Mouse (Mus musculus) liver, embryonic 15.5 days (tissue): ENCODE results near the gene Ly6g5c. TPM values are rescaled to one million over a fixed set of nuclear protein-coding genes. Genes with fewer than 3 reads are reported as not detected.

ENCODE experiments used
- ATAC-seq: fragments of 200-750 bp; cut with Nextera tagmentation; 2 replicates; pipeline ENCODE4 v1.8.0; 2017; ENCODE audit warnings: moderate number of reproducible peaks, mild to moderate bottlenecking, moderate library complexity; ENCODE audit not compliant: insufficient read depth
- H3K27ac ChIP-seq: fragments of 300-500 bp; sonication (generic); replicated peaks from 2 replicates; pipeline ENCODE4 v1.5.1; 2015; ENCODE audit warnings: mild to moderate bottlenecking, inconsistent platforms
- H3K27me3 ChIP-seq: fragments of 300-500 bp; sonication (generic); 2 replicates; pipeline ENCODE4 v1.6.1; 2015; ENCODE audit warnings: mild to moderate bottlenecking, inconsistent platforms
- H3K36me3 ChIP-seq: fragments of 300-500 bp; sonication (generic); replicated peaks from 2 replicates; pipeline ENCODE4 v1.6.1; 2015; ENCODE audit warnings: moderate library complexity, mild to moderate bottlenecking, inconsistent platforms
- H3K4me1 ChIP-seq: fragments of 300-500 bp; sonication (generic); replicated peaks from 2 replicates; pipeline ENCODE4 v1.6.1; 2015; ENCODE audit warnings: inconsistent platforms
- H3K4me2 ChIP-seq: fragments of 300-500 bp; sonication (generic); 2 replicates; pipeline ENCODE4 v1.6.1; 2015; ENCODE audit warnings: moderate library complexity, mild to moderate bottlenecking, inconsistent platforms
- H3K4me3 ChIP-seq: fragments of 300-500 bp; sonication (generic); replicated peaks from 2 replicates; pipeline ENCODE4 v1.5.1; 2015; ENCODE audit warnings: mild to moderate bottlenecking, inconsistent platforms
- H3K9ac ChIP-seq: fragments of 300-500 bp; sonication (generic); 2 replicates; pipeline ENCODE4 v1.6.1; 2015; ENCODE audit warnings: moderate library complexity, mild to moderate bottlenecking, inconsistent platforms
- H3K9me3 ChIP-seq: fragments of 300-500 bp; sonication (generic); replicated peaks from 2 replicates; pipeline ENCODE4 v1.6.1; 2016; ENCODE audit warnings: inconsistent platforms
- WGBS: fragments of 180-500 bp; shearing (Covaris S2); methylation state at CpG from one replicate; pipeline ENCODE4 v1.1.7; 2015; ENCODE audit warnings: mixed read lengths; ENCODE audit not compliant: insufficient replicate concordance; 5-methylcytosine and 5-hydroxymethylcytosine counted together
- polyA plus RNA-seq: library from polyadenylated mRNA; unstranded; fragments of >200 nt; fragmentation: Nextera tagmentation; extraction: Ambion mirVana; gene quantifications from 2 replicates; pipeline ENCODE4 v1.2.1, GENCODE M21; 2015

Gene Ly6g5c
- not detected in 2 replicates for polyA plus RNA-seq

DNA sequence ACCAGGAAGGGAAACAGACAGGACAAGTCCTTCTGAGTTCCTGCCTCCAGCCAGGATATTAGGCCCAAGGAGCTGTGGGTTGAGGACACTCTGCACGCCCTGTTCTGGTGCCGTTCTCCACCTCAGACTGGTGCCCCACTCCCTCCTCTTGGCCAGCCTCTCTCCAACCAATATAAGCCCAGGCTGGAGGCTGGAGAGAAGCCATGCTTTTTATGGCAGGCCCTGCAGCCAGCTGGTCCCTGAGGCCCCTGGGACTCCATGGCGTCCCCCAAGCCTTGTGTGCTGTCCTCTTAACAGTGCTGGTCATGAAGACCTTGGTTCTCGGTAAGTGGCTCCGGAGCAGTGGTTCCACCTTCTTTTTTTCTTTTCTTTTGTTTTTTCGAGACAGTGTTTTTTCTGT is at the start of gene Ly6g5c:
Ly6g5c (plus strand) TSS at position 183 of the 400 bp plus-strand sequence.
- 77% methylated on average over 6 of the region's 6 CpGs for WGBS
- Histone ChIP-seq H3K9ac (no peak within 1 kb of the TSS), H3K36me3 (peaks cover 4% of the 10 kb centered on the region; the same call in 1 of the 2 replicates), H3K27ac (no peak within 1 kb of the TSS), H3K4me3 (no peak within 1 kb of the TSS), H3K4me1 (peaks cover 33% of the 10 kb centered on the region), H3K27me3 (0 out of 2 replicates have a peak, but pooled peaks cover 4% of the 10 kb centered on the region), H3K9me3 (no peaks in the 10 kb centered on the region), H3K4me2 (no peak within 1 kb of the TSS)
- ATAC-seq, result no peak

DNA sequence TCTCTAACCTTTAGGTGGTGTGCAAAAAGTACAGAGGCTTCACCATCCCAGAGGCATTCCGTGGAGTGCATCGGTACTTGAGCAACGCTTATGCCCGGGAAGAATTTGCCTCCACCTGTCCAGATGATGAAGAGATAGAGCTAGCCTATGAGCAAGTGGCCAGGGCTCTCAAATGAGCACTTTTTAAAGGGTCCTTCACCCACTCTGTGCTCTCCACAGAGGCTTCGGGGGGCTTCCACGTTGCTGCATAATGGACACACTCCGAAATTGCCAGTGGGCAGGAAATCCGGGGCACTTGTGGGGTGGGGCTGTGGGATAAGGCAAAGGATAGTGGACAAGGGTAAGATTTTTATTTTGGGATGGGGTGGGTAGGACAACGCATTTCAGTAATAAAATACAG is 49.8 kb upstream of the Ly6g5c start:
- Histone ChIP-seq H3K4me2 (peak overlapping the region; percentile 88), H3K27me3 (peaks cover 24% of the 10 kb centered on the region), H3K9me3 (no peaks in the 10 kb centered on the region), H3K9ac (no peak overlapping the region), H3K36me3 (peaks cover 51% of the 10 kb centered on the region), H3K4me3 (no peak overlapping the region), H3K27ac (no peak overlapping the region), H3K4me1 (peaks cover 59% of the 10 kb centered on the region)
- no peak for ATAC-seq
- 65% methylated on average over 9 of the region's 9 CpGs for WGBS

DNA sequence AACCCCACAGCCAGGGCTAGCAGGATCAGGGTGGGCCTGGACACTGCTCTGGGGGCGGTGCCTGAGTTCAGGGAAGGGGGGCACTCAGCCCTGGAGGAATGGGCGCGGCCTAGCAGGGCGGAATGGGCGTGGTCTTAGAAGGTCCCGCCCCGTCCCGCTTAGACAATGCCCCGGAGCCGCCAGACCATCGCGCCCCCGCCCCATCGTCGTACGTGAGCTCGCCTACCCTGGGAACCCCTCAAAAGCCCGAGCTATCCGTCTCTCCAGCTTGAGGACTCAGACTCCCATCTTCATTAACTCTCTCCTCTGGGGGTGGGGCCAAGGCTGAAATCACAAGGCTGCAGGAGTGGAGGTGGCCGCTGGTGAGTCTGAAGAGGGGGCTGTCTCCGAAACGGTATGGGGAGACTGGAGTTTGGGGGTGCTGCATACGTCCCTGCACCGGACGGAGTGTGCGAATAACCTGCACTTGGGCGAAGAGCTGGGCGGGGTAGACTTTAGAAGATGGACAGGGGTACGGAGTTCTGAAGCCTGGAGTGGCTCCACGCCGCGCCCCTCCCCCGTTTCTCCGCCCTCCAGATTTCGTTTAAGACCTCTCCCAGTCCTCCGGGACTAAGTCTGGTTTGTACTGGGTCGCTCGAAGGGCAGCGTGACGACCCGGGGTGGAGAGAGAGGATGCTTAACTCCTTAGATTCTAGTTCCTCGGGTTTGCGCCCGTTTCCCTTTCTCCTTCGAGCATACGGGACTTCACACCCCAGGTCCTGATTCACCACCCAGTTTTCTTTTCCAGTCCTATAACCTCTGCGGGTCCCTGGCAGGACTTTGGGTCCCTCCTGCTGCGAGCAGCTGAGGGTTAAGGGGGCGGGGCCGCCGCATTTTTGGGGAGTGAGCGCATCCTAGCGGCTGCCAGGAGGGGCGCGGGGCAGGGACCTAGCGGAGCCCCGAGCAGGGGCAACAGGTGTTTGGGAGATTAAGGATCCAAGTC is 48.9 kb upstream of the Ly6g5c start, which contains the start of gene Ddah2:
Ddah2 (plus strand) TSS at position 125 of the 982 bp plus-strand sequence.
- ATAC-seq, result peak; percentile 69
- Histone ChIP-seq H3K4me1 (peaks cover 58% of the 10 kb centered on the region), H3K27me3 (peaks cover 33% of the 10 kb centered on the region), H3K4me3 (peak within 1 kb of the TSS; percentile 58), H3K36me3 (peaks cover 42% of the 10 kb centered on the region), H3K4me2 (peak within 1 kb of the TSS; percentile 88), H3K27ac (peak within 1 kb of the TSS; percentile 43; the same call in 1 of the 2 replicates), H3K9ac (peak within 1 kb of the TSS; percentile 26; the same call in 1 of the 2 replicates), H3K9me3 (no peaks in the 10 kb centered on the region)
- WGBS, result under 1% methylated on average over 57 of the region's 57 CpGs

DNA sequence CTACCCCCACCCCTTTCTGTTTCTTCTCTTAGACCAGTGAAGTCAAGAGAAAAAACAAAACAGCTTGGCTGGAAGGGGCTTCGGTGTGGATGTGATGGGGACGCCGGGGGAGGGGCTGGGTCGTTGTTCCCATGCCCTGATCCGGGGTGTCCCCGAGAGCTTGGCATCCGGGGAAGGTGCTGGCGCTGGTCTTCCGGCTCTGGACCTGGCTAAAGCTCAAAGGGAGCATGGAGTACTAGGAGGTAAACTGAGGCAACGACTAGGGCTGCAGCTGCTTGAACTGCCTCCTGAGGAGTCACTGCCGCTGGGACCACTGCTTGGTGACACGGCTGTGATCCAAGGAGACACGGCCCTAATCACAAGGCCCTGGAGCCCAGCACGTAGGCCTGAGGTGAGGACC is 48.0 kb upstream of the Ly6g5c start:
- Histone ChIP-seq H3K4me2 (peak overlapping the region; percentile 88), H3K4me3 (peak overlapping the region; percentile 58), H3K4me1 (peaks cover 64% of the 10 kb centered on the region), H3K36me3 (peaks cover 33% of the 10 kb centered on the region), H3K9ac (no peak overlapping the region), H3K9me3 (no peaks in the 10 kb centered on the region), H3K27ac (no peak overlapping the region), H3K27me3 (peaks cover 41% of the 10 kb centered on the region)
- ATAC-seq, result no peak
- WGBS, result 43% methylated on average over 14 of the region's 14 CpGs

DNA sequence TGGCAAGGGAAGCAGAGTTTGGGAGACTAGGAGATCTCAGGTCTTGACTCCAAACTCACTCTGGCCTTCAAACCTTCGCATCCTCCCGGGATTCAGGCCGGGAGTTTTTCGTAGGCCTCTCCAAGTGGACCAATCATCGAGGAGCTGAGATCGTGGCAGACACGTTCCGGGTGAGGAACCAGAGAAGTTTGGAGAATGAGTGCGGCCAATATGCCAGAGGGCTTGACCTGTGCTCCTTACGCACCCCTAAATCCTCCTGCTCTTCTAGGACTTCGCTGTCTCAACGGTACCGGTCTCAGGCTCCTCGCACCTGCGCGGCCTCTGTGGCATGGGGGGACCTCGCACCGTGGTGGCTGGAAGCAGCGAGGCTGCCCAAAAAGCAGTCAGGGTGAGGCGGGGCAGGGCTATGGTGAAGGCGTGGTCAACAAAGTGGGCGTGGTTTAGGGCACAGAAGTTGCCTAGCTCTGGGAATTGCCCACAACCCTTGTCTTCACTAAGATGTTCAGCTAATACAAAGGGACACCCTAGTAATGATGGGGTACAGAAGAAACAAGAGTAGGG is 47.3 kb upstream of the Ly6g5c start:
- Histone ChIP-seq H3K27me3 (peaks cover 49% of the 10 kb centered on the region), H3K36me3 (peaks cover 26% of the 10 kb centered on the region), H3K4me1 (peaks cover 66% of the 10 kb centered on the region), H3K4me3 (no peak overlapping the region), H3K9ac (no peak overlapping the region), H3K4me2 (no peak overlapping the region), H3K27ac (no peak overlapping the region), H3K9me3 (no peaks in the 10 kb centered on the region)
- no peak for ATAC-seq
- 67% methylated on average over 22 of the region's 22 CpGs for WGBS

DNA sequence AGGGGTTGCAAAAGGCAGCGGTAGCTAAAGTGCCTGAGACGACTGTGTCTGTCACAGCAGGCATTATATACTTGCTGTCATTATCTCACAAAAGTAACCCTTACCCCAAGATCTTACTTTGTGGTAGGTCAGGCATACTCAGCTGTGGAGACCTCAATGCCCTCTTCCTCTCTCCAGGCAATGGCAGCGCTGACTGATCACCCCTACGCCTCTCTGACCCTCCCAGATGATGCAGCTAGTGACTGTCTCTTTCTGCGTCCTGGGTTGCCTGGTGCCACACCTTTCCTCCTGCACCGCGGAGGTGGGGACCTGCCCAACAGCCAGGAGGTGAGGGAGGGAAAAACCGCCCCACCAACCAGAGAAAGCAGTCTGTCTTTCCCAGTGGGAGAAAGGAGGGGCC is 46.8 kb upstream of the Ly6g5c start:
- H3K4me2 ChIP-seq, result no peak overlapping the region

DNA sequence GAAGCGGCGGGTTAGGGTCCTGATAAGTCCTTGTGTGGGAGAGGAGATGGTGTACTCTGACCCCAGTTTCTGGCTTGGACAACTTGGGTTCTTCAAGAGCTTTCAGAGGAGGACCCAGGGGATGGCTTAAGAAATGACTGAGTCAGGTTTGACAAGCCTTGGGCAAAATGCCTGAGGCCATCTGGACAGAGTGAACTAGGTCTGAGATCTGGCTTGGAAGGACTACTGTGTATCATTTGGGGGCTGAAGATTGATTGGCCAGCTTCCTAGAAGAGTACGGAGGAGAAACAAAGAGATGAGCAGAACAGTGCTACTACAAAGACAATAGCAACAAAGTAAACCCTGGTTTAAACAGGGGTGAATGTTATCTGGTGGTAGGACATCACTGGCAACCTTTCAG is 44.6 kb upstream of the Ly6g5c start:
- H3K9ac ChIP-seq, result no peak overlapping the region
- no peak overlapping the region for H3K4me2 ChIP-seq
- H3K4me3 ChIP-seq, result no peak overlapping the region
- no peaks in the 10 kb centered on the region for H3K9me3 ChIP-seq
- peaks cover 75% of the 10 kb centered on the region for H3K27me3 ChIP-seq
- WGBS, result 68% methylated on average over 3 of the region's 3 CpGs
- ATAC-seq, result no peak
- peaks cover 56% of the 10 kb centered on the region for H3K4me1 ChIP-seq
- peaks cover 1% of the 10 kb centered on the region for H3K36me3 ChIP-seq
- H3K27ac ChIP-seq, result no peak overlapping the region

More for the DNA sequence above, 46.8 kb upstream of the Ly6g5c start:
- Histone ChIP-seq H3K9me3 (no peaks in the 10 kb centered on the region), H3K9ac (no peak overlapping the region), H3K4me3 (no peak overlapping the region), H3K36me3 (peaks cover 21% of the 10 kb centered on the region), H3K27me3 (peaks cover 53% of the 10 kb centered on the region), H3K27ac (no peak overlapping the region), H3K4me1 (peaks cover 65% of the 10 kb centered on the region)
- 77% methylated on average over 8 of the region's 8 CpGs for WGBS
- no peak for ATAC-seq

DNA sequence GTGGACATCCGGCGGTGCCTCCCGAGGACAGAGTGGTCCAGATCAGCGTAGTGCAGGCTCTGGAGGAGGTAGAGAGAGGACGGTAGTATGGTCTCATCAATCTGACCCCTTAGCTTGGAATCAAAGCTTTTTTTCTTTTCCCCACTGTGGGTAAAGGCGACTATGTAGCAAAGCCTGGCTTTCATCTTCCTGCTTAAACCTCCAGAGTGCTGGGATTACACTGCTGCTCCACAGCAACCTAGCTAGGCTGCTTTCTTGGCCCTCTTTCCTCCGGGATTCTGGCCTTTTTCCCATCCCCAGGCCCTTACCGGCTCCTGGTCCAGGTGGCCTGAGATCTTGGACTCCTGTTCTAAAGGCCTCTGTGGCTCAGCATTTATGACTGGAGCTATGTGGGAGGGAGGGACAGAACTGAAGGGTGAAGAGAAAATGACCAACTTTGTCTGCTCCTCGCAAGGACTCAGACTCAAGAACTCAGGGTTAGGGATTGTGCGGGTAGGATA is 43.7 kb upstream of the Ly6g5c start:
- peak overlapping the region; percentile 71 for H3K4me2 ChIP-seq
- peaks cover 46% of the 10 kb centered on the region for H3K4me1 ChIP-seq
- H3K9me3 ChIP-seq, result no peaks in the 10 kb centered on the region
- no peak for ATAC-seq
- H3K9ac ChIP-seq, result no peak overlapping the region
- H3K4me3 ChIP-seq, result peak overlapping the region; percentile 37
- no peak overlapping the region for H3K27ac ChIP-seq
- 28% methylated on average over 10 of the region's 10 CpGs for WGBS
- H3K36me3 ChIP-seq, result no peaks in the 10 kb centered on the region
- peaks cover 85% of the 10 kb centered on the region for H3K27me3 ChIP-seq

DNA sequence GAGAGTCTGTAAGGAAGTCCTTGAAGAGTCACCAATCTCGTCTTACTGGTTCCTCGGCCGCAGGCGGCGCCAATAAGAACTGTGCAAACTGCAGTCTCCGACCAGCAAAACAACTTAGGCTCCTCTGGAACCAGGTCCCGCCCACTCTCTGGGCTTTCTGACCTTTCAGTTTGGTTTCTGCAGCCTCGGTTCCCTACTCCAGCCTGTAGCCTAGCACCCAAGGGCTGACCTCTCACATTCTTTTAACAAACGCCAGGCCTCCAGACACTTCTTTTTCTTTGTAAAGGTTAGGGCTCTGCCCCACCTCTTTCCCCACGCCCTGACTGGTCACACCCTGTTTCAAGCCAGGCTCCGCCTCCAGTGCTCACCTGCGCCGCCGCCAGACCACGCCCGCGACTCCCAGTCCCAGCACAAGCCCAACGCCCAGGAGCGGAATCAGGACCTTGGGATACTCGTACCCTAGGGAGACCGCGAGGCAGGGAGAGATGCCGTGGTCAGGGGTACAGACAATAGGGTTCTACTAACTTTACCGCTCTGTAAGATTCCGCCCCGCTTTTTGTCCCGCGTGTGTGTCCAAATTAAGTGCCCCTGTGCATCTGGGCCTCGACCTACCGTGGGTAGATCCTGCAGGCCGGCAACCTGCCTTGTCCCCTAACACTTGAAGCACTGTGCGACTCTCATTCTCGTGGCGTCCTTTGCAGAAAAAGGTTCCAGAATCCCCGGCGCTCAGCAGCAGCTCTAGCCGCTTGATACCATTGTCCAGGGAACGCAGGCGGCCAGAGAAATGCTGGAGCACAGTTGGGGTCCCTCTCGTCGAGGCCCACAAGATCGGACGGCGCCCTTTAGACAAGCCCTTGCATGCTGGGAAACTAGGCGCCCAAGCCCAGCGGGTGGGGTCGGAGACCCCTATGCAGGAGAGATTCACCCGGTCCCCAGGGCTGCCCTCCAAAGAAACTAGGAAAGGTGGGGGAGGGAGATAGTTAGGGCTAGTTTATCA is 42.8 kb upstream of the Ly6g5c start, which contains the start of gene Ly6g6c:
Ly6g6c (plus strand) TSS at position 438 of the 997 bp plus-strand sequence.
- H3K4me1 ChIP-seq, result peaks cover 38% of the 10 kb centered on the region
- peak within 1 kb of the TSS; percentile 37 for H3K4me3 ChIP-seq
- peaks cover 81% of the 10 kb centered on the region for H3K27me3 ChIP-seq
- no peak within 1 kb of the TSS; the same call in 1 of the 2 replicates for H3K9ac ChIP-seq
- WGBS, result under 1% methylated on average over 48 of the region's 48 CpGs
- H3K27ac ChIP-seq, result no peak within 1 kb of the TSS
- peak within 1 kb of the TSS; percentile 71 for H3K4me2 ChIP-seq
- ATAC-seq, result 0 out of 2 replicates have a peak, but pooled peaks have one; percentile 14
- H3K9me3 ChIP-seq, result no peaks in the 10 kb centered on the region
- H3K36me3 ChIP-seq, result no peaks in the 10 kb centered on the region

DNA sequence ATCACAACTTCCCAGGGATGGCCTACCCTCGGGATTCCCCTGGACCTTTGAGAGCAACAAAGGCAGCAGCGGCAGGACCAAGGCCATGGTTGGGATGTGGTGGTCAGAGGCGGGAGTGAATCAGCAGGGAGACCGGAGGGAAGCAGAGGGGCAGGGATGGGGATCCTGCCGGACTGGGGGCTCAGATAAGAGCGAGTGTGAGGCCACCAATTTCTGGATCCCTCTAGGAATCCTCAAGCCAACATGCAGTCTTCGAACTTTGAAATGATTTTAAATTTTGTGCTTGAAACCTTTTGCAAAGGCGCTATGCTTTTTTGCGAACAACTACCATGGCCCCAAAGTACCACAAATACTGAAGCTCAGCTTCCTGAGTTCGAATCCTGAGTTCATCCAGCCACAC is 42.0 kb upstream of the Ly6g5c start, which contains the start of gene Mpig6b:
Mpig6b (minus strand) TSS at position 101 of the 400 bp plus-strand sequence.
- Histone ChIP-seq H3K27me3 (peaks cover 82% of the 10 kb centered on the region), H3K27ac (no peak within 1 kb of the TSS), H3K9me3 (no peaks in the 10 kb centered on the region), H3K4me1 (peaks cover 35% of the 10 kb centered on the region), H3K9ac (no peak within 1 kb of the TSS; the same call in 1 of the 2 replicates), H3K36me3 (no peaks in the 10 kb centered on the region), H3K4me2 (peak within 1 kb of the TSS; percentile 71), H3K4me3 (peak within 1 kb of the TSS; percentile 37)
- no peak for ATAC-seq
- WGBS, result 34% methylated on average over 10 of the region's 10 CpGs
